Mouse (Mus musculus) kidney, adult 2 months (tissue): ENCODE data around the gene Pgpep1. TPM values are rescaled to one million over a fixed set of nuclear protein-coding genes. Genes with fewer than 3 reads are reported as not detected.

Experiments
- DNase-seq: peaks from one replicate; pipeline ENCODE4 v3.0.0; 2021
- H3K27ac ChIP-seq: fragments of 200-500 bp; 2 replicates; pipeline ENCODE4 v1.5.1; 2012; ENCODE audit warnings: low read depth, low read length, control low read depth, inconsistent platforms; ENCODE audit not compliant: insufficient read depth
- H3K27me3 ChIP-seq: fragments of 200-500 bp; replicated peaks from 2 replicates; pipeline ENCODE4 v1.6.1; 2012; ENCODE audit warnings: mild to moderate bottlenecking, moderate library complexity, low read length, inconsistent platforms; ENCODE audit not compliant: control insufficient read depth, insufficient read depth
- H3K36me3 ChIP-seq: fragments of 200-500 bp; 2 replicates; pipeline ENCODE4 v1.6.1; 2012; ENCODE audit warnings: mild to moderate bottlenecking, moderate library complexity, low read length, inconsistent platforms; ENCODE audit not compliant: control insufficient read depth, insufficient read depth
- H3K4me1 ChIP-seq: fragments of 200-500 bp; 2 replicates; pipeline ENCODE4 v1.6.1; 2011; ENCODE audit warnings: low read length; ENCODE audit not compliant: control insufficient read depth, insufficient read depth
- H3K4me3 ChIP-seq: fragments of 200-500 bp; 2 replicates; pipeline ENCODE4 v1.5.1; 2011; ENCODE audit warnings: mild to moderate bottlenecking, low read depth, low read length, control low read depth; ENCODE audit not compliant: insufficient read depth
- CTCF ChIP-seq: fragments of 200-500 bp; conservative IDR thresholded peaks from 2 replicates; pipeline ENCODE4 v1.5.1; 2011; ENCODE audit warnings: low read depth, mild to moderate bottlenecking, control low read depth, low read length, moderate library complexity, mixed read lengths; ENCODE audit not compliant: insufficient read depth, insufficient read length
- POLR2A ChIP-seq: fragments of 200-500 bp; IDR thresholded peaks from one replicate; pipeline ENCODE4 v1.6.1; 2011; ENCODE audit warnings: low read depth, low read length, control low read depth
- WGBS: fragments of 180-500 bp; shearing (Covaris S2); methylation state at CpG from one replicate; pipeline ENCODE4 v1.1.7; 2018; 5-methylcytosine and 5-hydroxymethylcytosine counted together
- polyA plus RNA-seq: library from polyadenylated mRNA; depleted of rRNA; stranded (reverse); fragments of >200 nt; gene quantifications from 2 replicates; pipeline ENCODE4 v1.2.3, GENCODE M21; 2012

Gene Pgpep1
- polyA plus RNA-seq, 1 experiment: 296 TPM

DNA sequence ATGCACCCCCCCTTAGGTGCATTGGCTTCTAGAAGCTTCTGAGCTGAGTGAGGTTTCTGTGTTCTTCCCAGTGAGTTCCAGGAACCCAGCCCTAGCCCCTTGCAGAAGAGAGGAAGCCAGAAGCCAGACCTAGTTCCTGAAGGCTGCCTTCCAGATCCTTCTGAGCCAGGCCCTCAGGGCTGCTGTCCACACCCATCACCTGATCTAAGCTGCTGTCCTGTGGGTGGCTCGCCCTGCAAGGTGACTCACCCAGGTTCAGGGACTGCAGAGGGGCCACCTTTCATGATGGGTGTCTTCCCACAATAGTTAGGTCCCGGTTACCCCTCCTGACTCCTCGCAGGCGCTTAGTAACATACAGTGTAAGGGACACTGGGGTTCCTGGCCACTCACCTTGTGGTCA lies 19.2 kb upstream of the Pgpep1 start:
- H3K4me3 ChIP-seq: no peak overlapping the region
- 86% methylated on average over 4 of the region's 4 CpGs for WGBS
- H3K36me3 ChIP-seq: no peaks in the 10 kb centered on the region
- peak; percentile 32 for DNase-seq
- no peaks in the 10 kb centered on the region for H3K27me3 ChIP-seq
- peaks cover 37% of the 10 kb centered on the region for H3K4me1 ChIP-seq
- no peak for TF ChIP-seq CTCF
- TF ChIP-seq POLR2A: no peak
- H3K27ac ChIP-seq: peak overlapping the region; percentile 57

DNA sequence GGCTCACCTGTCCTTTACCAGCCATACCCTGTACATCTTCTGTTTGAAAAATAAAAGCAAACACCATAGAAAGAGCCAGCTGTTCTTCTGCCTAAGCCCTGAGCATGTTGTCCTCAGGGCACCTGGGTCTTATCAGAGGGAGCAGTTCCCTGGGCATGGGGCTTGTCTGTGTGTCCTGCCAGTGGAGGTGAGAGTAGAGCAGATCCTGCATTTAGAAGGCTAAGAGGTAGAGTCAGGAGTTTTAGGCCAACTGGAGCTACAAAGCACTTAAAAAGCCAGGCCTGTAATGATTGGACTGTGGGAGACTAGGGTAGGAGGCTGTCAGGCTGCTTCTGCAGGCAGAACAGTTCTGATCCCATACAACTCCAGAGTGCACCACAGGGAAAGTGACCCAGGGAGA lies 18.5 kb upstream of the Pgpep1 start:
- no peak overlapping the region for H3K27ac ChIP-seq
- no peaks in the 10 kb centered on the region for H3K27me3 ChIP-seq
- TF ChIP-seq POLR2A: no peak
- no peak for TF ChIP-seq CTCF
- no peak for DNase-seq
- H3K36me3 ChIP-seq: no peaks in the 10 kb centered on the region
- no peak overlapping the region for H3K4me3 ChIP-seq
- H3K4me1 ChIP-seq: peaks cover 44% of the 10 kb centered on the region

DNA sequence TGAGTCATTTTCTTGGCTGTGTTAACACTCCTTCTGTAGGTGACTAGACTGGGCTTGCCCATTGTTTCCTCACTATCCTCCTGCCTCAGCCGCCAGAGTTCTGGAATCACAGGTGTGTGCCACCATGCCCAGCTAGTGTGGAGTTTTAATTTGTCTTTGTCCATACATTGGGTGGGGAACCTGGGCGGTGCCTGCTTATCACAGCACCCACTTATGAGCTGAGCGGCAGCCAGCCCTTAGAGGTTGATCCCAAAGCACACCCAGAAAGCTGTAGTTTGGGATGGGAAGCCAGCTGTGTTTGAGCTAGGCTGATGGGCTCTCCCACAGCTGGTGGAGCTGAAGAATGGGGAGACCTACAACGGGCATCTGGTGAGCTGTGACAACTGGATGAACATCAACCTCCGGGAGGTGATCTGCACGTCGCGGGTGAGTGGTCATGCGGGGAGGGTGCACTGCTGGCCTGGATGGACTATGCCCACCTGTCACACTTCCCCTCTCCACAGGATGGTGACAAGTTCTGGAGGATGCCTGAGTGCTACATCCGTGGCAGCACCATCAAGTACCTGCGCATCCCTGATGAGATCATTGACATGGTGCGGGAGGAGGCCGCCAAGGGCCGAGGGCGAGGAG lies 17.4 kb upstream of the Pgpep1 start:
- H3K4me3 ChIP-seq: no peak overlapping the region
- WGBS: 63% methylated on average over 15 of the region's 15 CpGs
- DNase-seq: peak; percentile 87
- peak overlapping the region; percentile 18; the same call in 1 of the 2 replicates for H3K27ac ChIP-seq
- H3K4me1 ChIP-seq: peaks cover 46% of the 10 kb centered on the region
- H3K36me3 ChIP-seq: no peaks in the 10 kb centered on the region
- no peaks in the 10 kb centered on the region for H3K27me3 ChIP-seq
- TF ChIP-seq POLR2A: no peak
- no peak for TF ChIP-seq CTCF

DNA sequence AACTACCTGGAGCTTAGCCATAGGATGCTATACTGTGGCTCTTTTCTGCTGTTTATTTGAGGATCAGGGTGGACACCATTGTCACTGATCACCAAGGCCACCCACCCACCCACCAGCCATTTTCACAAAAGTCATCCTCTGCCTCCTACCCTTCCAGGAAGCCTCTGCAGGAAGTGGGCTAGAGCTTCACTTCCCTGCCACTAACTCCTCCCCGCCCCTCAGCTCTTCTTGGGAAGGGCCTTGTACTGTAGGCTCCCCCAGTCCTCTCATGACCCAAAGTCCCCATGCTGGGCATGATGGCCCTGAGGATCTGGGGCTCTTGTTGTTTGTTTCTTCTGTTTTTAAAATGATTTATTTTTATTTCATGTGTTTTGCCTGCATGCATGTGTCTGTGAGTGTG lies 15.1 kb upstream of the Pgpep1 start:
- no peaks in the 10 kb centered on the region for H3K36me3 ChIP-seq
- H3K4me3 ChIP-seq: no peak overlapping the region
- H3K27me3 ChIP-seq: no peaks in the 10 kb centered on the region
- peaks cover 45% of the 10 kb centered on the region for H3K4me1 ChIP-seq
- 76% methylated on average over 1 of the region's 1 CpGs for WGBS
- DNase-seq: no peak
- TF ChIP-seq POLR2A (no peak), CTCF (no peak)
- peak overlapping the region; percentile 96 for H3K27ac ChIP-seq

DNA sequence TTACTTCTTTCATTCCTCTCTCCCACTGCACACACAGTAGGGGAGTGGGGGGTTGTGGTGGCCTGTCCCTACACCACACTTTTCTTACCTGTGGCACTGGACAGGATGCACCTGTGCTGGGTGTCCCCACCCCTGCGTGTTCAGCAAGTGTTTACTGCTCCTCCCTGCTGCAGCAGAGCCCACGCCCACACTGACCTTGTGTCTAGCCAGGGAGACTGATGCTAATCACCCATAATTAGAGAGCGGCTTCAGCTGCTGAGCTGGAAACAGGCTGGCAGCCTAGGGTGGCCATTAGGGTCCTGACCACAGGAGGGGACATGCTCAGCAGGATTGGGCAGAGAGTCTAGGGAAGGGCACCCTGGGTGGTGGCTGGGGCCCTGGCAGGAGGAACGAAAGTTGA lies 14.5 kb upstream of the Pgpep1 start:
- Histone ChIP-seq H3K4me1 (peaks cover 41% of the 10 kb centered on the region), H3K4me3 (no peak overlapping the region), H3K27me3 (no peaks in the 10 kb centered on the region), H3K36me3 (no peaks in the 10 kb centered on the region), H3K27ac (peak overlapping the region; percentile 96)
- no peak for TF ChIP-seq CTCF
- TF ChIP-seq POLR2A: no peak
- 36% methylated on average over 4 of the region's 4 CpGs for WGBS
- DNase-seq: peak; percentile 43

DNA sequence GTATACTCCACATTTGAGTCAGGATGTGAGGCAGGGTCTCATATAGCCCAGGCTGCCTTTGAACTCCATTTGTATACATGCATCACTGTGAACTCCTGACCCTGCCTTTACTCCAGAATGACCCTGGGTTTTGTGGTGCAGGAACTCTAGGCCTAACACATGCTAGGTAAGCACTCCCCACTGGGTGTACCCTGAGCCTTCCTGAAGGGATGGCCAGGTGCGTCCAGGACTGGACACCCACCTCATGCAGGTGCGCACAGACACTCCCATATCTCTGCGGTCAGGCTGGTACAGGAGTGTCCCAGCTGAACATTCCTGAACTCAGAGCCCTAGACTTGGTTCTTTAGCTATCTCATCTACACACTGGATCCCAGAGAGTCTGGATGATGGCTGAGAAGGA lies 13.9 kb upstream of the Pgpep1 start:
- 74% methylated on average over 3 of the region's 3 CpGs for WGBS
- TF ChIP-seq CTCF: no peak
- no peak for TF ChIP-seq POLR2A
- H3K36me3 ChIP-seq: no peaks in the 10 kb centered on the region
- DNase-seq: no peak
- peaks cover 35% of the 10 kb centered on the region for H3K4me1 ChIP-seq
- no peaks in the 10 kb centered on the region for H3K27me3 ChIP-seq
- H3K4me3 ChIP-seq: peak overlapping the region; percentile 74
- H3K27ac ChIP-seq: peak overlapping the region; percentile 96

DNA sequence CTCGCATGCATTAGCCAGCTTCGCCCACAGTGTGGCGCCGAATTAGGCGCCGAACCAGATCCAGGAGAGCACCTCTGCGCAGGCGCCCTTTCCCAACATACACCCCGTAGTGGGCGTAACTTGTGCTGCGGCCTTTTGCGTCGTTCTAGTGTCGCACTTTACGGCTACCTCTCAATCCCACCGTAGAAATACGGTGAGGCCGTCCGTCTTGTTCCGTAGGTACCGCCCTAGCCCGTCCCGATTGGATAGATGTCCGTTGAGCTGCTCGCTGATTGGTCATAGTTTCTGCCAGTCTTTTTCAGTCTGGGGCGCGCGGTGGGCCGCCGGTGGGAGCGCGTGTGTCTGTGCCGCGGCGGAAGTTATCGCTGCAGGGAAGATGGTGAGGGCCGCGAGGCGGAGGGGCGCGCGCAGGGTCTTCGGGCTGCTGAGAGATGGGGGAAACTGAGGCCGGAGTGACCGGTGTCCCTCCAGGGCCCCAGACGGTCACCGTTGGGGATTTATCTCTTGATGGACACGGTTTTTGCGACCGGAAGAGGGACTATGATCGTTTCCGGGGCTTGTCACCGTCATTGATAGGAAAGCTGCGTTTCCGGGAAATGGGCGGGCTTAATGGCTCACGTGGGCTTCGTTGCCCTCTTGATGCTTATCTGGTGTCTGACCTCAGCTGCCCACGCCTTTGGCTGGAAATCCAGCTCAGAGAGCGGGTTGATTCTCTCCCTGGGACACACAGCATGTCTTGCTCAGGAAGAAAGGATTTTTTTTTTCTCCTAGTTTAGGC lies 13.1 kb upstream of the Pgpep1 start, which contains the start of gene Lsm4:
TSS of gene Lsm4 (plus strand) at position 170 of the 778 bp plus-strand sequence.
- Histone ChIP-seq H3K27ac (peak within 1 kb of the TSS; percentile 96), H3K27me3 (no peaks in the 10 kb centered on the region), H3K36me3 (no peaks in the 10 kb centered on the region), H3K4me1 (peaks cover 31% of the 10 kb centered on the region), H3K4me3 (peak within 1 kb of the TSS; percentile 74)
- peak; percentile 99 for DNase-seq
- under 1% methylated on average over 60 of the region's 60 CpGs for WGBS
- TF ChIP-seq CTCF (peak; percentile 87), POLR2A (peak; percentile 22)
